11 mouse cellular contexts compared by ENCODE assay signal in the genomic region with DNA sequence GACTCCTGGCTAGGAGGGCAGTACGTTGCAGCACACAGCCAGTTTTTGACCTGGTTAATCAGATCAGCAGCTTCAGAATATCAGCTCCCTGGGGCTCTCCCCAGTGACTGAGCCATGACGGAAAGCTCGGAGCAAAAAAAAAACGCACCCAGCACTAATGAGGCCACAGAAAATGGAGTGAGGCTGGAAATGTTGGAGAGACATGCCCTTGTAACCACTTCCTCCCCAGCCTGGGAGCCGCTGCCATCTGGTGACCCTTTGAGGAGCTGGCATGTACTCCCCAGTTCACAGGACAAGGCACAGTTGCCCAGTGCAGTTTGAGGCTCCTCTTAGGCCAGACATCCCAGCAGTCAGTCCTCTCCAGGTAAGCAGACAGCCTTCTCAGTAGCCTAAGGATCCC. TPM values are rescaled to one million over a fixed set of nuclear protein-coding genes. Genes with fewer than 3 reads are reported as not detected.
DNase-seq lines count a peak whose midpoint lies in the region; ATAC-seq and TF ChIP-seq lines count a peak whose summit lies in the region.
"Had no signal": no experiment of that assay in that cellular context is flagged by ENCODE, and none has a peak within 500 bp of the region (broad histone marks: within the 10 kb centered on the region; RNA-seq: fewer than 3 reads in every experiment).

No protein-coding gene starts in this region.

- H3K4me3 ChIP-seq in hindbrain, postnatal 0 days (ENCODE audit: low read length): no peak overlapping the region
- no peak overlapping the region for H3K4me3 ChIP-seq in hindbrain, embryonic 10.5 days
- H3K4me3 ChIP-seq in forebrain, embryonic 14.5 days (ENCODE audit: low read depth, low read length): no peak overlapping the region
- H3K4me3 ChIP-seq: heart, embryonic 13.5 days; limb, embryonic 13.5 days had no signal

- H3K9me3 ChIP-seq in hindbrain, postnatal 0 days (ENCODE audit: low read length): no peaks in the 10 kb centered on the region
- no peaks in the 10 kb centered on the region for H3K9me3 ChIP-seq in hindbrain, embryonic 10.5 days
- no peaks in the 10 kb centered on the region for H3K9me3 ChIP-seq in forebrain, embryonic 14.5 days (replicated peaks; ENCODE audit: control insufficient read depth, low read length)
- H3K9me3 ChIP-seq: G1E; heart, embryonic 13.5 days; limb, embryonic 13.5 days had no signal

- peaks cover 35% of the 10 kb centered on the region for H3K4me1 ChIP-seq in hindbrain, postnatal 0 days (ENCODE audit: insufficient read depth, low read length)
- peaks cover 41% of the 10 kb centered on the region for H3K4me1 ChIP-seq in hindbrain, embryonic 10.5 days (replicated peaks)
- peaks cover 35% of the 10 kb centered on the region for H3K4me1 ChIP-seq in forebrain, embryonic 14.5 days (ENCODE audit: control insufficient read depth, insufficient read depth, low read length)

- no peaks in the 10 kb centered on the region for H3K27me3 ChIP-seq in hindbrain, postnatal 0 days (ENCODE audit: insufficient read depth, low read length)
- no peaks in the 10 kb centered on the region for H3K27me3 ChIP-seq in hindbrain, embryonic 10.5 days (ENCODE audit: insufficient read depth, poor library complexity, severe bottlenecking)
- H3K27me3 ChIP-seq in forebrain, embryonic 14.5 days (replicated peaks; ENCODE audit: control insufficient read depth, insufficient read depth, low read length): no peaks in the 10 kb centered on the region
- H3K27me3 ChIP-seq: heart, embryonic 13.5 days; limb, embryonic 13.5 days had no signal

- peak overlapping the region; percentile 41; the same call in 1 of the 2 replicates for H3K27ac ChIP-seq in hindbrain, postnatal 0 days
- no peak overlapping the region for H3K27ac ChIP-seq in hindbrain, embryonic 10.5 days
- H3K27ac ChIP-seq in forebrain, embryonic 14.5 days (ENCODE audit: low read depth, low read length): no peak overlapping the region
- H3K27ac ChIP-seq: heart, embryonic 13.5 days; limb, embryonic 13.5 days had no signal

- no peak for ATAC-seq in hindbrain, postnatal 0 days
- ATAC-seq in forebrain, embryonic 14.5 days: no peak

- H3K4me2 ChIP-seq in hindbrain, postnatal 0 days (ENCODE audit: low read depth, low read length): no peak overlapping the region
- no peak overlapping the region for H3K4me2 ChIP-seq in forebrain, embryonic 14.5 days (ENCODE audit: low read length)
- H3K4me2 ChIP-seq: limb, embryonic 13.5 days had no signal

- peaks cover 36% of the 10 kb centered on the region for H3K36me3 ChIP-seq in hindbrain, postnatal 0 days (ENCODE audit: insufficient read depth, low read length)
- peaks cover 92% of the 10 kb centered on the region for H3K36me3 ChIP-seq in hindbrain, embryonic 10.5 days
- H3K36me3 ChIP-seq in forebrain, embryonic 14.5 days (ENCODE audit: control insufficient read depth, insufficient read depth, low read length): peaks cover 63% of the 10 kb centered on the region

- no peak overlapping the region for H3K9ac ChIP-seq in hindbrain, postnatal 0 days (replicated peaks; ENCODE audit: low read length)
- H3K9ac ChIP-seq in forebrain, embryonic 14.5 days (ENCODE audit: low read length): no peak overlapping the region
- H3K9ac ChIP-seq: limb, embryonic 13.5 days had no signal

- no peak for DNase-seq in hindbrain, postnatal 0 days (ENCODE audit: low spot score)
- DNase-seq in hindbrain, embryonic 10.5 days (ENCODE audit: low spot score): no peak
- peak; percentile 45 for DNase-seq in thymus, postnatal 4 days
- no peak for DNase-seq in thymus, postnatal 36 days
- peak; percentile 65 to 69 for DNase-seq in cerebellum, postnatal 10 days
- DNase-seq in forebrain, embryonic 14.5 days (ENCODE audit: low spot score): no peak
- DNase-seq in heart, postnatal 4 days: no peak
- DNase-seq: layer of hippocampus, adult 9-11 months had no signal

- TF ChIP-seq CTCF in hindbrain, postnatal 0 days (IDR thresholded peaks at IDR 0.05; ENCODE audit: low read depth): no peak

- 62% methylated on average over 5 of the region's 5 CpGs for WGBS in hindbrain, postnatal 0 days
- WGBS in hindbrain, embryonic 10.5 days: 80% methylated on average over 5 of the region's 5 CpGs
- 75% methylated on average over 5 of the region's 5 CpGs for WGBS in forebrain, embryonic 14.5 days

RNA-seq across cellular contexts. Expression of gene Inpp5e, which starts 1.1 kb away (rescaled TPM):
- 30.2 and 40.6 TPM in 2 replicates for total RNA-seq in hindbrain, postnatal 0 days (2014; rRNA removed)
- 16.3 and 17.3 TPM in 2 replicates for polyA plus RNA-seq in hindbrain, postnatal 0 days (2015; fragmentation: Nextera tagmentation; extraction: Ambion mirVana)
- 23.8 and 29.7 TPM in 2 replicates for polyA plus RNA-seq in hindbrain, embryonic 10.5 days (2016; fragmentation: Nextera tagmentation; extraction: Ambion mirVana)
- polyA plus RNA-seq in forebrain, embryonic 14.5 days (2014; fragmentation: Nextera tagmentation; extraction: Ambion mirVana): 13.9 and 16.2 TPM in 2 replicates
- total RNA-seq in heart, postnatal 4 days (2021): 10 to 100 TPM; 13.4 to 14.3 TPM

RNA-seq across cellular contexts. Expression of gene Pmpca, which starts 21.0 kb away (rescaled TPM):
- 58.7 and 68.5 TPM in 2 replicates for total RNA-seq in hindbrain, postnatal 0 days (2014; rRNA removed)
- 94.9 and 95.8 TPM in 2 replicates for polyA plus RNA-seq in hindbrain, postnatal 0 days (2015; fragmentation: Nextera tagmentation; extraction: Ambion mirVana)
- polyA plus RNA-seq in hindbrain, embryonic 10.5 days (2016; fragmentation: Nextera tagmentation; extraction: Ambion mirVana): 132 and 139 TPM in 2 replicates
- 70.1 and 72.6 TPM in 2 replicates for polyA plus RNA-seq in forebrain, embryonic 14.5 days (2014; fragmentation: Nextera tagmentation; extraction: Ambion mirVana)
- 100 to 1,000 TPM; 107 to 113 TPM for total RNA-seq in heart, postnatal 4 days (2021)

RNA-seq across cellular contexts. Expression of gene Entr1, which starts 21.0 kb away (rescaled TPM):
- 115 and 135 TPM in 2 replicates for total RNA-seq in hindbrain, postnatal 0 days (2014; rRNA removed)
- polyA plus RNA-seq in hindbrain, postnatal 0 days (2015; fragmentation: Nextera tagmentation; extraction: Ambion mirVana): 133 and 138 TPM in 2 replicates
- 136 and 141 TPM in 2 replicates for polyA plus RNA-seq in hindbrain, embryonic 10.5 days (2016; fragmentation: Nextera tagmentation; extraction: Ambion mirVana)
- polyA plus RNA-seq in forebrain, embryonic 14.5 days (2014; fragmentation: Nextera tagmentation; extraction: Ambion mirVana): 149 and 152 TPM in 2 replicates
- total RNA-seq in heart, postnatal 4 days (2021): 10 to 100 TPM; 55.5 to 62.3 TPM

RNA-seq across cellular contexts. Expression of gene Snapc4, which starts 29.6 kb away (rescaled TPM):
- total RNA-seq in hindbrain, postnatal 0 days (2014; rRNA removed): 44.7 and 56.4 TPM in 2 replicates
- 25.6 and 26.1 TPM in 2 replicates for polyA plus RNA-seq in hindbrain, postnatal 0 days (2015; fragmentation: Nextera tagmentation; extraction: Ambion mirVana)
- 35.3 and 35.5 TPM in 2 replicates for polyA plus RNA-seq in hindbrain, embryonic 10.5 days (2016; fragmentation: Nextera tagmentation; extraction: Ambion mirVana)
- polyA plus RNA-seq in forebrain, embryonic 14.5 days (2014; fragmentation: Nextera tagmentation; extraction: Ambion mirVana): 15.7 and 27.1 TPM in 2 replicates
- total RNA-seq in heart, postnatal 4 days (2021): 10 to 100 TPM; 20.8 to 21.0 TPM

RNA-seq across cellular contexts. Expression of gene Sec16a, which starts 34.9 kb away (rescaled TPM):
- total RNA-seq in hindbrain, postnatal 0 days (2014; rRNA removed): 60.9 and 89.2 TPM in 2 replicates
- 9.9 and 10.5 TPM in 2 replicates for polyA plus RNA-seq in hindbrain, postnatal 0 days (2015; fragmentation: Nextera tagmentation; extraction: Ambion mirVana)
- polyA plus RNA-seq in hindbrain, embryonic 10.5 days (2016; fragmentation: Nextera tagmentation; extraction: Ambion mirVana): 25.2 and 28.9 TPM in 2 replicates
- 23.4 and 24.6 TPM in 2 replicates for polyA plus RNA-seq in forebrain, embryonic 14.5 days (2014; fragmentation: Nextera tagmentation; extraction: Ambion mirVana)
- 10 to 100 TPM; 37.0 to 39.0 TPM for total RNA-seq in heart, postnatal 4 days (2021)

Comparison
In these comparisons a context has a peak if more than half of its experiments do, and no peak if none do; other contexts are left out.
1. DNase-seq: peak in thymus, postnatal 4 days (single experiment) and cerebellum, postnatal 10 days (2 of 2); none in hindbrain, postnatal 0 days (single experiment), hindbrain, embryonic 10.5 days (single experiment), thymus, postnatal 36 days (0 of 2), forebrain, embryonic 14.5 days (single experiment) and heart, postnatal 4 days (single experiment).